8 mouse cellular contexts compared by ENCODE assay signal in genomic region chr15:8168591-8169265, GRCm38 (mm10). TPM values are rescaled to one million over a fixed set of nuclear protein-coding genes. Genes with fewer than 3 reads are reported as not detected.
A peak's percentile ranks its signal among the peaks of the same experiment; 100 is the strongest.
DNase-seq lines count a peak whose midpoint lies in the region; ATAC-seq and TF ChIP-seq lines count a peak whose summit lies in the region.

Cplane1 (plus strand) TSS chr15:8169106.

- peak within 1 kb of the TSS; percentile 7; the same call in 1 of the 2 replicates for H3K27ac ChIP-seq in bone marrow, adult 2 months (ENCODE audit: control insufficient read depth, insufficient read depth, low read depth, low read length, poor library complexity)
- peak within 1 kb of the TSS; percentile 89 for H3K27ac ChIP-seq in embryonic facial prominence, embryonic 15.5 days (replicated peaks)
- peak within 1 kb of the TSS; percentile 96 for H3K27ac ChIP-seq in heart, embryonic 10.5 days
- peak within 1 kb of the TSS; percentile 86 for H3K27ac ChIP-seq in kidney, embryonic 15.5 days

- no peaks in the 10 kb centered on the region for H3K27me3 ChIP-seq in embryonic facial prominence, embryonic 15.5 days
- H3K27me3 ChIP-seq in heart, embryonic 10.5 days (ENCODE audit: insufficient read depth, poor library complexity, severe bottlenecking) = no peaks in the 10 kb centered on the region
- no peaks in the 10 kb centered on the region for H3K27me3 ChIP-seq in kidney, embryonic 15.5 days

- peak within 1 kb of the TSS; percentile 87 for H3K9ac ChIP-seq in embryonic facial prominence, embryonic 15.5 days
- H3K9ac ChIP-seq in kidney, embryonic 15.5 days = peak within 1 kb of the TSS; percentile 78

- TF ChIP-seq CTCF in bone marrow, adult 2 months (IDR thresholded peaks at IDR 0.05; ENCODE audit: control insufficient read depth, insufficient read depth, low read length) = no peak

- H3K4me1 ChIP-seq in bone marrow, adult 2 months (ENCODE audit: control insufficient read depth, insufficient read depth, low read length) = peaks cover 2% of the 10 kb centered on the region
- H3K4me1 ChIP-seq in embryonic facial prominence, embryonic 15.5 days = peaks cover 3% of the 10 kb centered on the region
- H3K4me1 ChIP-seq in heart, embryonic 10.5 days = no peaks in the 10 kb centered on the region
- H3K4me1 ChIP-seq in kidney, embryonic 15.5 days = peaks cover 10% of the 10 kb centered on the region; the same call in 1 of the 2 replicates

- H3K9me3 ChIP-seq in embryonic facial prominence, embryonic 15.5 days (replicated peaks) = no peaks in the 10 kb centered on the region
- H3K9me3 ChIP-seq in heart, embryonic 10.5 days = no peaks in the 10 kb centered on the region
- H3K9me3 ChIP-seq in kidney, embryonic 15.5 days (replicated peaks) = no peaks in the 10 kb centered on the region

- H3K4me2 ChIP-seq in embryonic facial prominence, embryonic 15.5 days (replicated peaks) = peak within 1 kb of the TSS; percentile 62
- H3K4me2 ChIP-seq in kidney, embryonic 15.5 days = peak within 1 kb of the TSS; percentile 70

- WGBS in bone marrow, adult 2 months = under 1% methylated on average over 47 of the region's 47 CpGs
- under 1% methylated on average over 44 of the region's 47 CpGs for WGBS in embryonic facial prominence, embryonic 15.5 days
- WGBS in heart, embryonic 10.5 days = under 1% methylated on average over 42 of the region's 47 CpGs
- WGBS in kidney, embryonic 15.5 days = under 1% methylated on average over 44 of the region's 47 CpGs

- H3K4me3 ChIP-seq in bone marrow, adult 2 months (replicated peaks; ENCODE audit: control insufficient read depth, low read depth, low read length) = peak within 1 kb of the TSS; percentile 83
- peak within 1 kb of the TSS; percentile 76 for H3K4me3 ChIP-seq in embryonic facial prominence, embryonic 15.5 days (replicated peaks)
- peak within 1 kb of the TSS; percentile 91 for H3K4me3 ChIP-seq in heart, embryonic 10.5 days
- H3K4me3 ChIP-seq in kidney, embryonic 15.5 days (replicated peaks) = peak within 1 kb of the TSS; percentile 84

- ATAC-seq in embryonic facial prominence, embryonic 15.5 days (ENCODE audit: insufficient number of reproducible peaks, low FRiP score, low TSS enrichment, low read depth) = peak; percentile 96
- ATAC-seq in kidney, embryonic 15.5 days (replicated peaks; ENCODE audit: low FRiP score) = peak; percentile 99
- peak; percentile 84 for ATAC-seq in monocyte, adult 5-6 weeks (replicated peaks; ENCODE audit: insufficient number of reproducible peaks, low FRiP score, low TSS enrichment, poor library complexity, severe bottlenecking)

- DNase-seq in 416B (ENCODE audit: low read depth) (peak; percentile 86), liver (peak; percentile 97)
- peak; percentile 96 for DNase-seq in heart, embryonic 10.5 days (ENCODE audit: low spot score)
- DNase-seq in spleen, postnatal 4 days (ENCODE audit: low spot score in 2 of 2) = peak; percentile 93 to 98

- TF ChIP-seq POLR2A in bone marrow, adult 2 months (IDR thresholded peaks at IDR 0.05; ENCODE audit: borderline replicate concordance, control insufficient read depth, low read depth, low read length) = peak; percentile 62; the same call in 1 of the 2 replicates

- H3K36me3 ChIP-seq in embryonic facial prominence, embryonic 15.5 days = peaks cover 16% of the 10 kb centered on the region
- H3K36me3 ChIP-seq in heart, embryonic 10.5 days = peaks cover 13% of the 10 kb centered on the region
- peaks cover 16% of the 10 kb centered on the region for H3K36me3 ChIP-seq in kidney, embryonic 15.5 days

RNA-seq across cellular contexts. Expression of gene Cplane1, which starts in this region (rescaled TPM):
- polyA plus RNA-seq in bone marrow, adult 2 months (2011; ENCODE audit: insufficient read depth, insufficient read length, low replicate concordance, missing spikeins) = 2.4 and 11.1 TPM in 2 replicates
- 9.0 and 9.1 TPM in 2 replicates for polyA plus RNA-seq in embryonic facial prominence, embryonic 15.5 days (2015; fragmentation: Nextera tagmentation; extraction: Ambion mirVana)
- 6.0 and 6.9 TPM in 2 replicates for polyA plus RNA-seq in heart, embryonic 10.5 days (2016; fragmentation: Nextera tagmentation; extraction: Ambion mirVana)
- polyA plus RNA-seq in kidney, embryonic 15.5 days (2015; fragmentation: Nextera tagmentation; extraction: Ambion mirVana) = 8.9 and 9.3 TPM in 2 replicates
- total RNA-seq in monocyte, adult 5-6 weeks (2017) = 3.9 to 11.1 TPM (median 8.4 TPM) in 3 replicates

Comparison
In these comparisons a context has a peak if more than half of its experiments do, and no peak if none do; other contexts are left out.
1. Peak in every context shown above with its lines: DNase-seq, ATAC-seq, H3K4me3 ChIP-seq and H3K27ac ChIP-seq.
2. H3K27ac ChIP-seq: peak in every context shown above with its lines; median percentile 96 in heart, embryonic 10.5 days; 89 in embryonic facial prominence, embryonic 15.5 days; 86 in kidney, embryonic 15.5 days; 7 in bone marrow, adult 2 months.